Mouse (Mus musculus) embryonic stem cell, embryonic (primary cell): ENCODE measurements at regions not wholly inside any gene's neighbourhood (a gene's known extent, or its start where the extent isn't known, plus 50 kb on each side); places are given as distances from the start of the nearest gene placed in this dataset.

Experiments
- CTCF ChIA-PET, 4 experiments: fragments of 300-600 bp in 2 of 4; fragments of 350-600 bp in 2 of 4; sonication (Branson Sonifier 250); formaldehyde crosslinking; loops; one replicate each; lab custom pipeline; 2022; ENCODE audit warnings: inconsistent platforms in 2 of 4; lab: Charles Lee
- POLR2A ChIA-PET, 4 experiments: fragments of 300-600 bp in 2 of 4; fragments of 350-600 bp in 2 of 4; sonication (Branson Sonifier 250); formaldehyde crosslinking; loops; one replicate each; lab custom pipeline; 2022; ENCODE audit warnings: antibody characterized with exemption in 4 of 4, inconsistent platforms in 1 of 4; lab: Charles Lee

DNA sequence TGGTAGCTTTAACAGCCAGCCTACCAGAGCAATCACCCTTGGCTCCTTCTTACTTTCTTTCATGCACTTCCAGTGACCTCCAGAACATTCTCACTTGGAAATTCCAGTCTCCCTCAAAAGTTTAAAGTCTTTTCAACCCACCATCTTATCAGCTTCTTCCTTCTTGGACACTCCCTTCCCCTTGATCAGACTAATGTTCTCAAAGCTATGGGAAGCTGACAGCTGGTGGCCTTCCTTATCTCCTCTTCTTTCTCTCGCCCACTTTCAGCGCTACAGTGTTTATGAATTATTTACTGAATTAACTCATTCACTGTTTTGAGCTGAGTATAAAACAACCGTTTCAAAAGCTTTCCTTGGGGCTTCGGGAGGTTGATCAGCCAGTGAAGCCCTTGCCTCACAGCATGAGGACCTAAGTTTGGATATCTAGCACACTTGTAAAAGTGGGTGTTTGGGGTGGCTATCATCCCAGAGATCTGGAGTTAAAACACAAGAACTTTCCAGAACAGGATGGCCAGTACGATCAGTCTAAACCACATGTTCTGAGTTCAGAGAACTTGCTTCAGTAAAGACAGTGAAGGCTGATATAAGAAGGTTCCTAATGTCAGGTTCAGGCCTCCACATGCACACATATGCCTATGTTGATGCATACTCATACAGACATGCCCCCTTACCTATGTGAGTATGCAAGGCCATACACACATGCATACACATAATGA lies 59.7 kb upstream of the Ikzf2 start:
- POLR2A ChIA-PET = no interaction called here

DNA sequence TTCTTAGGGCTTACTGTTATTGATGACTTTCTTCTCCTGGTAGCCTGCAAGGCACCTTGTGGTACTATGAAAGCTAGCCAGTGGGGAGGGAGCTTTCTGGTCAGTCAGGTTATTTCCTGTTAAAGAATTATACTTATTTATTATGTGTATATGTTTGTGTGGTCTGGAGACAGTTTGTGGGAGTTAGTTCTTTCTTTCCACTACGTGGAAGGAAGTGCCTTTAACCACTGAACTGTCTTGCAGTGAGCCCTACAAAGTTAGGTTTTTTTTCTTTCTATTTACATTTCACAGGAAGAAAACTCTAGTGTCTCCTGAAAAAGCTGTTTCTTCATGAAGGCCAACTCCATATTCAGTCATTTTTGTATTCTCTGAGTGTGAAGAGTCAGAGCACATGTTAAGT lies 65.7 kb upstream of the Ikzf2 start:
- CTCF ChIA-PET = no interaction called here
- POLR2A ChIA-PET = no interaction called here

More for the DNA sequence above, 59.7 kb upstream of the Ikzf2 start:
- CTCF ChIA-PET = no interaction called here

DNA sequence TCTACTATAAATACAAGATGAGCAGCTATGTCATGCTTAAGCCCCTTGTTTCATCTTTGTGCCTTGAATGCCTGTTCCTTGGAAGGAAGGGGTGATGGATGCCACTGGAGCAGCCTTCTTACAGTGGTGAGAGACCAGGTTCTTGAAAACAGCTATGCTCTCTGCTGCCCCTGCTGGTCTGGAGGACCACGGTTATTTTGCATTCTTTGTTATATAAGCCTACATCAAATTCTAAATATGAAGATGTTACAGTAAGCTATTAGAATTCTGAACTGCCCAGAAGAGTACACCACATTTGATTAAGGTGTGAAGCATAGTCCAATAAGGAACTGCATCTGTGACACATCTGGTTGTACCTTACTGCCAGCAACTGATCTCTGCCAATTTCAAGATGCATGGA lies 69.1 kb upstream of the Spag16 start:
- POLR2A ChIA-PET = no interaction called here
- CTCF ChIA-PET = no interaction called here

DNA sequence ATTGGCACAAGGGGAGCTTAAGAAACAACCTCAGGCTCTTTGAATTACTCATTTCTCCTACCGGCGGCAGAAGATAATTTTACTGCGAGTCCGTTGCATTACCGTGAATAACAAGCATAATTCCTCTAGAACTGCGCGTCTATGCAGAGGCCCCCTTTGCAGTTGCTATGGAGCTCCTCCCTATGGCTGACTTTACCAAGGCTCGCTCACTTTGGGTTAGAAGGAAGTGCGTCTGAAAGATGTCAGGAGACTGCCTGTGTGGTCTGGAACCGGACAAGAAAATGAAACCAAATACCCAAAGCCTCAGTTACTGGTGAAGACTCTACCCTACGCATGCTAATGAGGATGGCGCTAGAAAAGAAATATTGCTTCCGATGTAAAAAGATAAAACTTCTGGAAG lies 67.2 kb upstream of the Spag16 start:
- POLR2A ChIA-PET = no interaction called here
- CTCF ChIA-PET = no interaction called here

DNA sequence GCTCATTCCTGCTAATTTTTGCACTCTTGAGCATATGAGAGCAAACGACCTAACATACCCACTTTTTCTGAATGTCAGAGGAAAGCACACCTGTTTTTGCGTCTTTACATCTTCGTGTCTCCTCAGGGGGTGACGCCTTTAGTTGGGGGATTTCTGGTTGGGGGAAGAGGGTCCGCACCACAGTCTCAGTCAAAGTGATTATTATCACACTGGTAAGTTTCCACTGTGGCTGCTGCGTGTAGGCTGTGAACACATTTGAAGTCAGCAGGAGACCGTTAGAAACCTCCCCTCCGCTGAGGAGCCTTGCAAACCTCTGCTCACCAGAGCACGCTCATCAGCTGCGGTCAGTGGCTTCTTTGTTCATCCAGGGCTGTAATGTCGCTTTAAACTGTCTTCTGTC lies 58.1 kb upstream of the Spag16 start:
- CTCF ChIA-PET = no interaction called here
- POLR2A ChIA-PET = no interaction called here

DNA sequence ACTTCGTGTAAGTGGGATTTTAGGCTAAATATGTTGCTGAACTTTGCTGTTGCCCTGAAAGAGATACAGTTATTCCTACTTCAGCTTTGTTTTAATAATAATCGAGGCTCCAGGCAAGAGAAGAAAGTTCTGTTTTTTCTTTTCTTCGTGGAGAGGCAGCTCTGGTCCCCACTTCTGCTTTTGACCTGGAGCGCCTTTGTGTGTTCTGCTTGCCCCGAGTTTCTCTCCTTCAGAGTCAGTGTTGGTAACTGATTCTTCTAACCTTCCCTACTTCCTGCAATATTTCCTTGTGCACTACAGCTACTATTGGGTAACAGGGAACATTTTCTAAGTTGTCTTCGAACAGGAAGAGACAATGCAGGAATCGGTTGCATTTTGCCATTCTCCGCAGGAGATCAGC lies 56.6 kb upstream of the Spag16 start:
- CTCF ChIA-PET = interaction anchor here in 1 of 4 experiments (0.6 kb wide), 1 partner anchor 528 kb away, joined by 3 read pairs; no protein-coding TSS in a partner anchor
- POLR2A ChIA-PET = no interaction called here

DNA sequence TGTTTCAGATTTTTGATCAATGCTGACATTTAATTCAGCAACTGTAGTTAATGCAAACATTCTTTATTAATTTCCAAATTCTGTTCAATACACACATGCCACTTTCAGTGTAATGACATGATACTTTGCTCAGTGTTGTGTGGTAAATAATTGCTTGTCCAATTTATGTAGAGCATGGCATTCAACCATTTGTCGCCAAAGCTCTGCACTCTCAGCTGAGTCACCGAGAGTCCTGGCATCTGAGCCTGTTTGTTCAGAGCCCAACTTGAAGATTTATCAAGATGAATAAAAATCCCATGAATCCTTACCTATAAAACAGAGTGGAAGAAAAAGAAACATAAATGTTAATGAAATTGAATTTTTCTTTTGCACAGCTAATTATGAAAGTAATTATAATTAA lies 55.3 kb upstream of the Spag16 start:
- ChIA-PET CTCF (no interaction called here), POLR2A (no interaction called here)

DNA sequence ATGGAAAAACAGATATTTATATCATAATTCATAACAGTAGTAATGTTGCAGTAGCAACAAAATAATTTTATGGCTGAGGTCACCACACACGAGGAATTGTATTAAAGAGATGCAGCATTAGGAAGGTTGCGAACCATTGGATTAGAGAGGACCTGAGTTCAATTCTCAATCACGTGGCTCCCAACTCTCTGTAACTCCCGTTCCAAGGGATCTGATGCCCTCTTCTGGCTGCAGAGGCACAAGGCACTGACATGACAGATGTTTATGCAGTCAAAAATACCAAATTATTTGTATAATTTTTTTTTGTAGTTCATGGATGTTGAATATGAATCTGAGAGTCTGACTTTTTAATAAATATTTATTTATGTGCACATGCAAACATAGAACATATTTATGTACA lies 51.2 kb upstream of the Spag16 start:
- CTCF ChIA-PET = no interaction called here
- POLR2A ChIA-PET = interaction anchor here in 1 of 4 experiments (0.6 kb wide), 1 partner anchor 1873 kb away, joined by 5 read pairs; no protein-coding TSS in a partner anchor
